Mouse (Mus musculus) lung, postnatal 0 days (tissue): Measurements from ENCODE around the gene Slc12a1.

ENCODE experiments used
- CTCF ChIP-seq: IDR thresholded peaks from 2 replicates; pipeline ENCODE4 v1.5.1; 2016; ENCODE audit warnings: antibody characterized with exemption, mild to moderate bottlenecking
- EP300 ChIP-seq: IDR thresholded peaks from 2 replicates; pipeline ENCODE4 v1.6.1; 2016; ENCODE audit warnings: antibody characterized with exemption, mild to moderate bottlenecking, control low read depth

DNA sequence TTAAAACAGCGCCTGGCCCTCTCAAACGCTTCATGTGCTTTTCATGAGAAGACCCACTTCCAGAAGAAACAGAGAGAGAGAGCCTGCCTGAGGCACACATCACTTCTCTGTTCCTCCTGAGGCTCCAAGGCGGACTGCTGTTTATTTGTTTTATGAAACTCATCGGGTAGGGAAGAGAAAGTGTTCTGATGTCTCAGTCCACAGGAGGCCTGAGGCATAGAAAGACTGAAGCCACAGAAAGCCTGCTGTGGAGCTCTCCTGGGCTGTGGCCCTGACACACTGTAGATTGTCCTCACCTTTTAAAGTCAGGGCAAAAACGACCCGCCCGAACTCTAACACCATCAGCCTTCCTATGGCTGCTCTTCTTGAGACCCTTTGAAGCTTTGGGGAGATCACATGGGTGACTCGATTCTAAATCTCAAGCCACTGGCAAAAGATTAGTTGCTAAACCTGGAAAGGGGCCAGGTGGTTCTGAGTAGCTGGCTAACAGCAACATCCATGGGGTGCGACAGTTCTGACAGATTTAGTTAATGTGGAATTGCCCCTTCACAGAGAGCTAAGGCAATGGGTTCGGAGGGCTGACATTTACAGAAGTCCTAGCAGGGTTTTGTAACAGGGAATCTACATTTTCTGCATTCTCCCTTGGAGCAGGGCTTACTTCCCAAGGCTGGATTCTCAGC lies 59.7 kb downstream of the Slc12a1 start:
- TF ChIP-seq CTCF (no peak), EP300 (no peak)
